Mouse (Mus musculus) thymus, postnatal 25 days (tissue): ENCODE measurements around the gene Mrpl51.
"Not testable (repeated sequence)": the region's sequence is repeated elsewhere in the genome, so short reads cannot be mapped to it uniquely, and the experiment has no call there.

Experiments used
- DNase-seq: peaks from one replicate; pipeline ENCODE4 v3.0.0; 2022

Mrpl51 gene

GRCm38 (mm10) chr6:125160854-125161760 lies 30.5 kb upstream of the Mrpl51 start:
- DNase-seq: no peak

DNA sequence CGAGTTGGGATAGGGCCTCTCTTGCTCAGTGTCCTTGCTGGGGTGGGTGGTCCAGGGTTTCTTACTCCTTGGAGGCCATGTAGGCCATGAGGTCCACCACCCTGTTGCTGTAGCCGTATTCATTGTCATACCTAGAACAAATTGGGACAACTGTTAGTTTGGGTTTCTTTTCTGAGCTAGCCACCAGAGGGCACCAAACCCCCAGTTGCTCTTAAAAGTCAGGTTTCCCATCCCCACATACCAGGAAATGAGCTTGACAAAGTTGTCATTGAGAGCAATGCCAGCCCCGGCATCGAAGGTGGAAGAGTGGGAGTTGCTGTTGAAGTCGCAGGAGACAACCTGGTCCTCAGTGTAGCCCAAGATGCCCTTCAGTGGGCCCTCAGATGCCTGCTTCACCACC lies 29.6 kb upstream of the Mrpl51 start:
- peak; percentile 84 for DNase-seq

- DNase-seq: not testable (repeated sequence)
Observed at GRCm38 (mm10) chr6:125162615-125163305, 28.8 kb upstream of the Mrpl51 start.

DNA sequence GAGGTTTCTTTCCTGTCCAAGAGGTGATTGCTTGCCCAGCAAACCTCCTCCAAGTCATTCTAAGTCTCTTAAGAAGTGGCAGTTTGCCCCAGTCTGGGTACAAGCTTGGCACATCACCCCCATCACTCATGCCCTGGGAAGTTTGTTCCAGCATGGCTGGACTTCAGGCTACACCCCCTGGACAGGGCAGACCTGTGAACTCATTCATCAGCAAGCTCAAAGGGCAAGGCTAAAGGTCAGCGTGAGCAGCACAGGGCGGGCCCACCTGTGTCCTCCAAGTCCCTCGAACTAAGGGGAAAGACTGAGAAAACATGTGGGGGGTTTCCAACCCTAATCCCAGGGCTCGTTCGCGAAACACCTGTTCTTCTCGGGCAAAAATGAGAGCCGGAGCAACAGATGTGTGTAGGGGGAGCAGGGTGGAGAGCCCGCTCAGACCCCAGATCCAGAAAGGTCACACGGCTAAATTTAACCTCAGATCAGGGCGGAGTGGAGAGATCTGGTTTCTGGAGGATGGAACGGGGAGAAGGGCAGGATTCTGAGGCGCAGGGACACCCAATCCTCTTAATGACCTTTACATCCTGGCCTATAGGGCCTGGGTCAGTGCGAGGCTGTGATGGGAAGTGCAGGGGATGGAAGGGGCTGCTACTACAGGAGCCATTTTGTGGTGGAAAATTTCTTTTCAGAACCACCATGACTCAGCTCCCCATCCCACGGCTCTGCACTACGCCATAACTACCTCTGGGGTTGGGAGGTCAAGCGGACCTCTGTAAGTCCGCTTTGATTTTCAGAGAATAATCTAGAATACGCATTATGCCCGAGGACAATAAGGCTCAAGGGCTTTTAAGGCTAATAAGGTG lies 27.6 kb upstream of the Mrpl51 start:
- DNase-seq: peak; percentile 13

DNA sequence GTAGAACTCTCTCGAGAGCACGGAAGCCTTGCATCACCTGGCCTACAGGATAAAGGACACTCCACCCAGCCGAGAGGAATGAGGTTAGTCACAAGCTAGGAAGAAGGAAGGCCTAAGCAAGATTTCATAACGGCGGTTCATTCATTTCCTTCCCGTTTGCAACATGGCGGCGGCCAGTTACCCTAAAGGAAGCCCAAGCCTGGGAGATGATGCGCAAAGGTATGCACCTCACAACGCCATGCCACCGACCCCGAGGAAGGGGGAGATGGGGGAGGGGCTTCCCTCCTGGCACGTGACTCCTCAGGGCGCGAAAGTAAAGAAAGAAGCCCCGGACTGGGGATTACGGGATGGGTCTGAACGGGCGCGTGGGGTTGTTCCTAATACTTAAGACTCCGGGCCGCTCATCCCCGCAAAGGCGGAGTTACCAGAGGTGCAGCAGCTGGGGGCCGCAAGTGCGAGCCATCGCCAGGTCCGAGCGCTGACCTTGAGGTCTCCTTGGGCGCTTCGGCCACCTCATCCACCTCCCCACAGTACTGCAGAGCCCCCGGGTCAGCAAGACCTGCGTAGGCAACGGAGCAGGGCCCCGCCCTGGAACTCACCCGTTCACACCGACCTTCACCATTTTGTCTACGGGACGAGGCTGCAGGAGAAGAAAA lies 26.8 kb upstream of the Mrpl51 start:
- DNase-seq: peak; percentile 74

- DNase-seq: peak; percentile 96
Observed at GRCm38 (mm10) chr6:125165328-125165891, 26.2 kb upstream of the Mrpl51 start.

GRCm38 (mm10) chr6:125166051-125166751 lies 25.4 kb upstream of the Mrpl51 start, which contains the start of gene Gapdh:
TSS of gene Gapdh (minus strand) at chr6:125166467.
- peak; percentile 24 for DNase-seq

- no peak for DNase-seq
Observed at GRCm38 (mm10) chr6:125166861-125167650, 24.5 kb upstream of the Mrpl51 start.

- DNase-seq: no peak
Observed at GRCm38 (mm10) chr6:125168086-125168485, 23.5 kb upstream of the Mrpl51 start.

DNA sequence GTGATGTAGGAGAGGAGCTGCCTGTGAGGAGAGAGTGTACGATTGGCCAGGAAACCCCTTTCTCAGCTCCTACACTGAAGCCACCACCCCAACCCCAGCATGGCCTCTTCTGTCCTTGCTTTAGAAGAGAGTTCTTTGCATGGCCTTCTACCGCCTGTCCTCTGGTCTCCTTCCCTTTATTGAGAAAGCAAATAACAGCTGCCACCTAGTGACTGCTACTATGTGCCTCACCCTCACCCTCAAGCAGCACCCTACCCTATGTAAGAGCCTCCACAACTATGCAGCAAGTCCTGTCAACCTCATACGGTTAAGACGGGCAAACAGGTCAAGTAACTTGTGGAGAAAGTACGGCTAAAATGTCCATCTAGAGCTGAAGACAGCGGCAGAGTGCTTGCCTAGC lies 21.4 kb upstream of the Mrpl51 start:
- DNase-seq: no peak

DNA sequence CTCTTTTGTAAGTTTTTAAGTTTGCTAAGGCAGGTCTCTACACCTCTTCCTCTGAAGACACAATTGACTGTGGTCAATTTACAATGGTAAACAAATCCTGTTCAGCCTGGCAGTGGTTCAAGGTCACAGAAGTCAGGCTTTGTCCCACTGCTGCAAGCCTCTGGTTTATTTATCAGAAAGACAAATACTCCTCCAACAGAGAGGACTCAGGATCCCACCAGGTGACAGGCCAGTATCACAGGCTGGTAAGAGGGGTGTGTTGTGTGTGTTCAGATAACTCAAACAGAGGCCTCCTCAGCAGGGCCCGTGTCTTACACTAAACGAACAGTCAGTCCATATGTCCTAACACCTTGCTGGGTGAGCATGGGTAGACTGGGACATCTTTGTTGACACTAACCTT lies 19.1 kb upstream of the Mrpl51 start:
- no peak for DNase-seq

- no peak for DNase-seq
Observed at GRCm38 (mm10) chr6:125173256-125173655, 18.3 kb upstream of the Mrpl51 start.

DNA sequence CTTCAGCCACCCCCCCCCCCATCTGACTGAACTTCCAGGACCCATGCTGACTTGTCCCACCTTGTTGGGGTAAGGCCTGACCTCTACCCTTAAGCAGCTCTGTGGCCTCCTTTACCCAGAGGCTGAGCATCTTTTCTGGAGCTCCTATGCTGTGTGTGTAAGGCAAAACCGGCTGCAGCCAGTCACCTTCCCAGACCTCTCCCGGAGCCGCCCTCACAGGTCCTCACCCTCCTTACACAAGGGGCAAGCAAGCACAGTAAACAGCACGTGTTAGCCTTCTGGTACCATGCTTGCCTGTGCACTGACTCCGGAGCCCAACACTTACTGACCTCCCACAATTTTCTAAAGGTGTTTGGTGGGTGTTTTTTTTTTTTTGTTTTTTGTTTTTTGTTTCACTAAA lies 16.1 kb upstream of the Mrpl51 start:
- DNase-seq: no peak

- DNase-seq: no peak
Observed at GRCm38 (mm10) chr6:125179601-125180000, 12.0 kb upstream of the Mrpl51 start.

- DNase-seq: no peak
Observed at GRCm38 (mm10) chr6:125182133-125182532, 9.5 kb upstream of the Mrpl51 start.

DNA sequence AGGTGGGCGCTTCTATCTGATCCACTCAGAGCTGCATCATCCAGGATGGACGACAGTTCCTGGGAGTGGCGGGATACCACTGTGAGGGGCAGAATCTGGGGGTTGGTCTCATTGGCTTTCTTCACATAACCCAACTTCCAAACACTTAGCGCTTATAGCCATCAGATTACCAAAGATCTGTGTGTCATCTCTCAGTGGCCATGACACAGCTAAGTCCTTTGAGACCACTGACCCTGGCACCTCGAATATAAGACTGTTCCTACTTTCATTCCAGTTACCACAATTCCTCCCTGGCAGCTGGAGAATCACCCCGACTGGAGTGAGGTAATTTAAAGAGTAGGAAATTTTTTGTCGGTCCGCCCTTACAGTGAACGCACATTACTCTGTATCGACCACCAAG lies 5.4 kb upstream of the Mrpl51 start:
- DNase-seq: no peak

GRCm38 (mm10) chr6:125190816-125191215 lies 785 bp upstream of the Mrpl51 start:
- no peak for DNase-seq

- peak; percentile 88 for DNase-seq
Observed at GRCm38 (mm10) chr6:125192016-125192714, 564 bp downstream of the Mrpl51 start.

GRCm38 (mm10) chr6:125192841-125193240 lies 1.2 kb downstream of the Mrpl51 start:
- DNase-seq: no peak

GRCm38 (mm10) chr6:125193390-125193789 lies 1.8 kb downstream of the Mrpl51 start:
- no peak for DNase-seq
